Mouse (Mus musculus) stomach, postnatal 0 days (tissue): ENCODE measurements at regions not wholly inside any gene's neighbourhood (a gene's known extent, or its start where the extent isn't known, plus 50 kb on each side); places are given as distances from the start of the nearest gene placed in this dataset.

Experiments used
- CTCF ChIP-seq: IDR thresholded peaks from 2 replicates; pipeline ENCODE4 v1.5.1; 2016; ENCODE audit warnings: antibody characterized with exemption, low read depth, mild to moderate bottlenecking, moderate library complexity
- EP300 ChIP-seq: optimal IDR thresholded peaks from 2 replicates; pipeline ENCODE3; 2016; ENCODE audit warnings: antibody characterized with exemption

- TF ChIP-seq EP300 = no peak
- no peak for TF ChIP-seq CTCF
Measured at GRCm38 (mm10) chrX:11724718-11725117, 397.1 kb downstream of the H2al1j start.
